Mouse (Mus musculus): Measurements from ENCODE around the gene Hist1h3f. TPM values are rescaled to one million over a fixed set of nuclear protein-coding genes. Genes with fewer than 3 reads are reported as not detected.
"Not testable (repeated sequence)": the region's sequence is repeated elsewhere in the genome, so short reads cannot be mapped to it uniquely, and the experiment has no call there.

The Hist1h3f gene
- total and polyA plus RNA-seq, 3 experiments = 1.8 to 125 (median 96.8) TPM

GRCm38 (mm10) chr13:23530181-23530900 is 13.5 kb upstream of the Hist1h3f start:
- Histone ChIP-seq H3K27me3 (ENCODE audit: insufficient read depth, low read length) (no peaks in the 10 kb centered on the region), H3K4me1 (ENCODE audit: insufficient read depth, low read depth, low read length) (peaks cover 33% of the 10 kb centered on the region), H3K9me3 (replicated peaks) (no peaks in the 10 kb centered on the region), H3K4me3 (ENCODE audit: low read depth, low read length) (peak overlapping the region; percentile 69), H3K36me3 (replicated peaks) (no peaks in the 10 kb centered on the region)
- DNase-seq (ENCODE audit: low spot score) (no peak), ATAC-seq (ENCODE audit: extremely low read depth, insufficient number of reproducible peaks, low FRiP score, poor library complexity, severe bottlenecking) (no peak)
- TF ChIP-seq GATA1 (IDR thresholded peaks at IDR 0.05; ENCODE audit: borderline replicate concordance, low read length) (no peak), CTCF (IDR thresholded peaks at IDR 0.05; ENCODE audit: low read depth, low read length) (no peak), POLR2AphosphoS5 (IDR thresholded peaks at IDR 0.05; ENCODE audit: insufficient replicate concordance, low read depth, low read length) (no peak), TAL1 (conservative IDR thresholded peaks at IDR 0.05; ENCODE audit: low read depth, low read length) (no peak), GATA2 (IDR thresholded peaks at IDR 0.05; ENCODE audit: borderline replicate concordance, low read depth, low read length) (no peak)

GRCm38 (mm10) chr13:23530901-23531875 is 12.7 kb upstream of the Hist1h3f start, which contains the start of gene Hist1h4h:
Gene Hist1h4h, plus strand, starts transcription at chr13:23531050.
- H3K27me3 ChIP-seq (ENCODE audit: insufficient read depth, low read length) = no peaks in the 10 kb centered on the region
- no peaks in the 10 kb centered on the region for H3K9me3 ChIP-seq (replicated peaks)
- ATAC-seq (ENCODE audit: extremely low read depth, insufficient number of reproducible peaks, low FRiP score, poor library complexity, severe bottlenecking) (peak; percentile 43), DNase-seq (ENCODE audit: low spot score) (peak; percentile 51)
- peak within 1 kb of the TSS; percentile 69 for H3K4me3 ChIP-seq (ENCODE audit: low read depth, low read length)
- TF ChIP-seq GATA1 (IDR thresholded peaks at IDR 0.05; ENCODE audit: borderline replicate concordance, low read length) (no peak), POLR2AphosphoS5 (IDR thresholded peaks at IDR 0.05; ENCODE audit: insufficient replicate concordance, low read depth, low read length) (peak; percentile 98), CTCF (IDR thresholded peaks at IDR 0.05; ENCODE audit: low read depth, low read length) (no peak)
- peaks cover 26% of the 10 kb centered on the region for H3K4me1 ChIP-seq (ENCODE audit: insufficient read depth, low read depth, low read length)
- H3K36me3 ChIP-seq (replicated peaks) = no peaks in the 10 kb centered on the region

DNA sequence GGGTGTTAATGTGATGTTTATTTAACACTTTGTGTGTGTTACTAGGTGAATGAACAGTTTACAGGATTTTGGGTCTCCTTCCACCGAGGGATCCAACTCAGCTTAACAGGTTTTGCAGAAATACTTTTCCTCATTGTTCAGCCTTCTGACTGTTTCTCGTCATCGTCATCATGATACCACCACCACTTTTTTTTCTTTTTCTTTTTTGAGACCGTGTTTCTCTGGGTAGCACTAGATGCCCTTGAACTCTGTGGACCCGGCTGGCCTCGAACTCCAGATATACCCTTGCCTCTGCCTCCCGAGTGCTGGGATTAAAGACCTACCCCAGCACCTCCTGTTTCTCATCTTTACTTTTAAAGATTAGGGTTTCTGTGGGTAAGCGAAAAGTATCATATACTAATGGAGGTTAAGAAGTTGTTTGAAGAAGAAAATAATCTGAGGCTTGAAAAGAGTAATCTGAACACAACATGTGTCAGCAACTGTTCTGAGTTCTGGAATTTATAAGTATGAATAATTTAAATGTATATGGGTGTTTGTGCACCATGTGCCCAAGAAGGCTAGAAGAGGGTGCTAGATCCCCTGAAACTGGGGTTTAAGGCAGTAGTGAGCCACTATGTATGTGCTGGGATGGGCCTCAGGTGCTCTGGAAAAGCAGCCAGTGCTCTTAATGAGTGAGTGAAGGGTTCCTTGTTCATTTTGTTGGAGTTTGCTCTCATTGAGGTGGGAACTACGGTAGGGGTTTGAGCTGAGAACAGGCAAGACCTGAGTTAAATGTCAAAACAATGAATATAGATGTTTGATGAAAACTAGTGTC is 11.4 kb upstream of the Hist1h3f start:
- Histone ChIP-seq H3K4me3 (ENCODE audit: low read depth, low read length) (peak overlapping the region; percentile 69; the same call in 1 of the 2 replicates), H3K9me3 (replicated peaks) (no peaks in the 10 kb centered on the region), H3K4me1 (ENCODE audit: insufficient read depth, low read depth, low read length) (peaks cover 25% of the 10 kb centered on the region), H3K36me3 (replicated peaks) (no peaks in the 10 kb centered on the region), H3K27me3 (ENCODE audit: insufficient read depth, low read length) (no peaks in the 10 kb centered on the region)
- TF ChIP-seq CTCF (IDR thresholded peaks at IDR 0.05; ENCODE audit: low read depth, low read length) (no peak), POLR2AphosphoS5 (IDR thresholded peaks at IDR 0.05; ENCODE audit: insufficient replicate concordance, low read depth, low read length) (peak; percentile 95; the same call in 1 of the 2 replicates)
- no peak for DNase-seq (ENCODE audit: low spot score)
- no peak for ATAC-seq (ENCODE audit: extremely low read depth, insufficient number of reproducible peaks, low FRiP score, poor library complexity, severe bottlenecking)

- H3K36me3 ChIP-seq (replicated peaks); H3K27me3 ChIP-seq (ENCODE audit: insufficient read depth, low read length); H3K9me3 ChIP-seq (replicated peaks): not testable (repeated sequence)
- H3K4me1 ChIP-seq (ENCODE audit: insufficient read depth, low read depth, low read length) = peaks cover 28% of the 10 kb centered on the region
- peak; percentile 65 for DNase-seq (ENCODE audit: low spot score)
- peak within 1 kb of the TSS; percentile 71 for H3K4me3 ChIP-seq (ENCODE audit: low read depth, low read length)
- ATAC-seq (ENCODE audit: extremely low read depth, insufficient number of reproducible peaks, low FRiP score, poor library complexity, severe bottlenecking) = peak; percentile 48
These were observed 10.1 kb upstream of the Hist1h3f start, which contains the start of gene Hist1h2af for GRCm38 (mm10) chr13:23533560-23534367. Gene Hist1h2af, plus strand, starts transcription at chr13:23533906.

DNA sequence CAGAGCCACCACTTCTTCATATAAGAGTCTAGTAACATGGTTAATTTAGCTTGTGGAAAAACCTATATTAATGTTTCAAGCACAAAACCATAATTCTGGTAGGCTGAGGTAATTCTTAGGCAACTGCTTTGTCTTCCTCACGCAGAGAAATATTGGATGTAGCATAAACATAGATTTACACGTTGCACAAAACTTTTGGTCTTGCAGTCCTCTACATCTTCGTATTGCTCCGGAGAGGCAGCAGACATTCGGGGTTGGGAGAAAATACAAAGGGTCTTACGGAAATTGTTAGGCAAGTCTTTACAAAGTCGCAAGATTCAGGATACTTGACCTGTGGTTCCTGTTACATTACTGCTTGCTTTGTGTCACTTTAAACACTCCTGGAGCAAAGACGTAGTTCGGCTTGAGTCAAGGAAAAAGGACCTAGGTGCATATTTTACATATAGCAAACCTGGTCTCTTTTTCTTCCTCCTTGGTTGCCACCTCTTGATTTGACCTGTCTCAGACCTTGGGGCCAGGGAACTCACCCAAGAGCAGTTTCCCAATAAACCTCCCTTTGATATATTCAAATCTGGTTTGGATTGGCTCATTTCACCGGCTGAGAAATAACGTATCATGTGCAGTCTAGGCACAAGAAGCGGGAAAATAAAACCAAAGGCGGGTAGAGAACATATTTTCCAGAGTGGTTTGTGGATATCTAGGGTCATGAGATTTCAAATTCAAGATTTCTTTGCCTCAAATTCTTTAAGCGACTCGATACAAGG is 9.3 kb upstream of the Hist1h3f start:
- DNase-seq (ENCODE audit: low spot score) (peak; percentile 26), ATAC-seq (ENCODE audit: extremely low read depth, insufficient number of reproducible peaks, low FRiP score, poor library complexity, severe bottlenecking) (no peak)
- H3K9me3 ChIP-seq (replicated peaks) = no peaks in the 10 kb centered on the region
- no peaks in the 10 kb centered on the region for H3K36me3 ChIP-seq (replicated peaks)
- TF ChIP-seq GATA2 (IDR thresholded peaks at IDR 0.05; ENCODE audit: borderline replicate concordance, low read depth, low read length) (no peak), CTCF (IDR thresholded peaks at IDR 0.05; ENCODE audit: low read depth, low read length) (no peak), POLR2AphosphoS5 (IDR thresholded peaks at IDR 0.05; ENCODE audit: insufficient replicate concordance, low read depth, low read length) (peak; percentile 83; the same call in 1 of the 2 replicates), GATA1 (IDR thresholded peaks at IDR 0.05; ENCODE audit: borderline replicate concordance, low read length) (no peak), TAL1 (conservative IDR thresholded peaks at IDR 0.05; ENCODE audit: low read depth, low read length) (no peak)
- H3K4me3 ChIP-seq (ENCODE audit: low read depth, low read length) = peak overlapping the region; percentile 71
- H3K4me1 ChIP-seq (ENCODE audit: insufficient read depth, low read depth, low read length) = peaks cover 23% of the 10 kb centered on the region
- no peaks in the 10 kb centered on the region for H3K27me3 ChIP-seq (ENCODE audit: insufficient read depth, low read length)

Measured in G1E (cell line).